Mouse (Mus musculus): Measurements from ENCODE around the gene Tmem45b. TPM values are rescaled to one million over a fixed set of nuclear protein-coding genes. Genes with fewer than 3 reads are reported as not detected.

Tmem45b gene
- polyA plus RNA-seq, 1 experiment from 2014 or later = 10.2 TPM

DNA sequence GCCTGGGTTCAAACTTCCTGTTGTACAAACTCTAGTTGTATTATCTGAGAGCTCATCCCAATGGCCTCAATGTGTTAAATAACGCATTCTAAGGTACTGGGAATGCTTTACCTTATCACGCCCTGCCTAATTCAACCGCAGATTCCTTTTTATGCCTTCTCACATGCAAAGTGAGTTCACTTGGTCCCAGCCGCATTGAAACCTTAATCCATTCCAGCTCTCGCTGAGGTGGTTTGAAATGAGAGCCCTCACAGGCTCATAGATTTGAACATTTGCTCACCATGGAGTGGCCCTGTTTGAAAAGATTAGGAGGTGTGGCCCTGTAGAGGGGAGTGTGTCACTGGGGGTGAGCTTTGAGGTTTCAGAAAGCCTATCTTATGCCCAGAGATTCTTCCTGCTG is 23.9 kb downstream of the Tmem45b start:
- Histone ChIP-seq H3K27ac (ENCODE audit: low read depth, low read length) (no peak overlapping the region), H3K9me3 (ENCODE audit: control insufficient read depth, low read length) (no peaks in the 10 kb centered on the region), H3K4me2 (replicated peaks; ENCODE audit: low read depth, low read length) (no peak overlapping the region), H3K4me1 (ENCODE audit: control insufficient read depth, insufficient read depth, low read length) (no peaks in the 10 kb centered on the region), H3K4me3 (ENCODE audit: low read length) (no peak overlapping the region), H3K36me3 (ENCODE audit: control insufficient read depth, insufficient read depth, low read length) (no peaks in the 10 kb centered on the region), H3K9ac (ENCODE audit: low read depth, low read length) (no peak overlapping the region), H3K27me3 (ENCODE audit: control insufficient read depth, insufficient read depth, low read length) (no peaks in the 10 kb centered on the region)
- ATAC-seq (ENCODE audit: low FRiP score, low TSS enrichment) = no peak
- WGBS = 93% methylated on average over 5 of the region's 5 CpGs

DNA sequence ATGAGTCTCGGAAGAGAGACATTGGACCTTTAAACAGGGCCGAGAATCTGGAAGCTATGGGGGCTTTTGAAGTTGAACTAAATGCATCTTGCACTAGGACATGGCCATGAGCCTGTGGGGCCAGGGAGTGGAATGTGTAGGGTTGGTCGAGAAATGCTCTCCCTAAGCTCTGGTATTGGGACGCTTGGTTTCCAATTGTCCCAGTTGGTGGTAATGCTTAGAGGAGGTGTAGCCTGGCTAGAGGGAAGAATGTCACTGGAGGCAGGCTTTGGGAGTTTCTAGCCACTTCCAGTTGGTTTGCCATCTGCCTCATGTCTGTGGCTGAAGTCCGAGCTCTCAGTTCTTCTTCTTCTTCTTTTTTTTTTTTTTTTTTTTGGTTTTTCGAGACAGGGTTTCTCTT is 24.9 kb downstream of the Tmem45b start:
- WGBS = 90% methylated on average over 6 of the region's 6 CpGs
- Histone ChIP-seq H3K27me3 (ENCODE audit: control insufficient read depth, insufficient read depth, low read length) (no peaks in the 10 kb centered on the region), H3K4me1 (ENCODE audit: control insufficient read depth, insufficient read depth, low read length) (no peaks in the 10 kb centered on the region), H3K27ac (ENCODE audit: low read depth, low read length) (no peak overlapping the region), H3K9ac (ENCODE audit: low read depth, low read length) (no peak overlapping the region), H3K4me2 (replicated peaks; ENCODE audit: low read depth, low read length) (no peak overlapping the region), H3K4me3 (ENCODE audit: low read length) (no peak overlapping the region), H3K36me3 (ENCODE audit: control insufficient read depth, insufficient read depth, low read length) (no peaks in the 10 kb centered on the region), H3K9me3 (ENCODE audit: control insufficient read depth, low read length) (no peaks in the 10 kb centered on the region)
- no peak for ATAC-seq (ENCODE audit: low FRiP score, low TSS enrichment)

DNA sequence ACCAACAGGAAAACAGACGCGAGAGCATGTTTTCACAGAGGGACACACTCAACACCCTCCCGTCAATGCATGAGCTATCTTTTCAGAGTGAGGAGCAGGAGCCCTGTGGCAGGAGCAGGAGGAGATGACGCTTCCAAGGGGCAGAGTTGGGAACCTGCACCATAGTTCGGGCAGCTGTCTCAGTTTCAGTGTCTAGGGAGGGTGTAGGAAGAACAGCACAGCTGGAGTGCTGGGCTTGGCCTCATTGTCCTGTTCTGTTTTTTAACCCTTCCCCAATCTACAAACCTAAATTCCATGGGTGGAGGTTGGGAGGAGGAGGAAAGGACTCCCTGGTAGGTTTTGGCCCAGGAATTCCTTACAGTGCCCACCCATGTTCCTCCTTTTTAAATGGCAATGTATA is 25.4 kb downstream of the Tmem45b start:
- no peak overlapping the region for H3K9ac ChIP-seq (ENCODE audit: low read depth, low read length)
- no peaks in the 10 kb centered on the region for H3K9me3 ChIP-seq (ENCODE audit: control insufficient read depth, low read length)
- H3K4me1 ChIP-seq (ENCODE audit: control insufficient read depth, insufficient read depth, low read length) = no peaks in the 10 kb centered on the region
- no peak overlapping the region for H3K27ac ChIP-seq (ENCODE audit: low read depth, low read length)
- H3K4me2 ChIP-seq (replicated peaks; ENCODE audit: low read depth, low read length) = no peak overlapping the region
- WGBS = 61% methylated on average over 5 of the region's 5 CpGs
- ATAC-seq (ENCODE audit: low FRiP score, low TSS enrichment) = no peak
- no peak overlapping the region for H3K4me3 ChIP-seq (ENCODE audit: low read length)
- no peaks in the 10 kb centered on the region for H3K27me3 ChIP-seq (ENCODE audit: control insufficient read depth, insufficient read depth, low read length)
- no peaks in the 10 kb centered on the region for H3K36me3 ChIP-seq (ENCODE audit: control insufficient read depth, insufficient read depth, low read length)

GRCm38 (mm10) chr9:31437861-31438260 is 26.4 kb downstream of the Tmem45b start:
- H3K9ac ChIP-seq (ENCODE audit: low read depth, low read length) = no peak overlapping the region
- no peak for ATAC-seq (ENCODE audit: low FRiP score, low TSS enrichment)
- 66% methylated on average over 7 of the region's 7 CpGs for WGBS
- H3K27ac ChIP-seq (ENCODE audit: low read depth, low read length) = no peak overlapping the region
- no peaks in the 10 kb centered on the region for H3K36me3 ChIP-seq (ENCODE audit: control insufficient read depth, insufficient read depth, low read length)
- H3K4me1 ChIP-seq (ENCODE audit: control insufficient read depth, insufficient read depth, low read length) = no peaks in the 10 kb centered on the region
- H3K4me2 ChIP-seq (replicated peaks; ENCODE audit: low read depth, low read length) = no peak overlapping the region
- H3K27me3 ChIP-seq (ENCODE audit: control insufficient read depth, insufficient read depth, low read length) = no peaks in the 10 kb centered on the region
- no peaks in the 10 kb centered on the region for H3K9me3 ChIP-seq (ENCODE audit: control insufficient read depth, low read length)
- no peak overlapping the region for H3K4me3 ChIP-seq (ENCODE audit: low read length)

DNA sequence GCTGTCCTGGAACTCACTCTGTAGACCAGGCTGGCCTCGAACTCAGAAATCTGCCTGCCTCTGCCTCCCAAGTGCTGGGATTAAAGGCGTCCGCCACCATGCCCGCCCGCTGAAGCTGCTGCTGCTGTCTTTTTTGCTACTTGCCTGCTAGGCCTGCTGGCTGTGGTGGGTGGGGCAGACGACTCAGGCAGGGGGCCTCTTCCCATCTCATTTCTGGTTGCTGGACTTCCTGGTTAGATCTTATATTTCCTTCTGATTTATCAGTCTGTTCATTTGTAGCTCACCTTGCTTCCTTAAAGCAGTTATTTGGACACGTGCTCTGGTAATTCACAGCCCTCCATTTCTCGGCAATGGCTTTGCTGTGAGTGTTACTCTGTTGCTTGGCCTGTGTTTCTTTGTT is 28.8 kb downstream of the Tmem45b start:
- Histone ChIP-seq H3K9me3 (ENCODE audit: control insufficient read depth, low read length) (no peaks in the 10 kb centered on the region), H3K36me3 (ENCODE audit: control insufficient read depth, insufficient read depth, low read length) (no peaks in the 10 kb centered on the region), H3K4me2 (replicated peaks; ENCODE audit: low read depth, low read length) (no peak overlapping the region), H3K27ac (ENCODE audit: low read depth, low read length) (no peak overlapping the region), H3K9ac (ENCODE audit: low read depth, low read length) (no peak overlapping the region), H3K27me3 (ENCODE audit: control insufficient read depth, insufficient read depth, low read length) (no peaks in the 10 kb centered on the region), H3K4me3 (ENCODE audit: low read length) (no peak overlapping the region), H3K4me1 (ENCODE audit: control insufficient read depth, insufficient read depth, low read length) (no peaks in the 10 kb centered on the region)
- no peak for ATAC-seq (ENCODE audit: low FRiP score, low TSS enrichment)
- WGBS = 92% methylated on average over 8 of the region's 8 CpGs

- Histone ChIP-seq H3K9me3 (ENCODE audit: control insufficient read depth, low read length) (no peaks in the 10 kb centered on the region), H3K9ac (ENCODE audit: low read depth, low read length) (no peak overlapping the region), H3K4me1 (ENCODE audit: control insufficient read depth, insufficient read depth, low read length) (no peaks in the 10 kb centered on the region), H3K27ac (ENCODE audit: low read depth, low read length) (no peak overlapping the region), H3K27me3 (ENCODE audit: control insufficient read depth, insufficient read depth, low read length) (no peaks in the 10 kb centered on the region), H3K4me3 (ENCODE audit: low read length) (no peak overlapping the region), H3K4me2 (replicated peaks; ENCODE audit: low read depth, low read length) (no peak overlapping the region), H3K36me3 (ENCODE audit: control insufficient read depth, insufficient read depth, low read length) (no peaks in the 10 kb centered on the region)
- no peak for ATAC-seq (ENCODE audit: low FRiP score, low TSS enrichment)
- WGBS = 84% methylated on average over 3 of the region's 3 CpGs
Measured at GRCm38 (mm10) chr9:31433431-31433830, 30.8 kb downstream of the Tmem45b start.

- H3K4me2 ChIP-seq (replicated peaks; ENCODE audit: low read depth, low read length) = no peak overlapping the region
- H3K9me3 ChIP-seq (ENCODE audit: control insufficient read depth, low read length) = no peaks in the 10 kb centered on the region
- ATAC-seq (ENCODE audit: low FRiP score, low TSS enrichment) = no peak
- no peak overlapping the region for H3K4me3 ChIP-seq (ENCODE audit: low read length)
- no peaks in the 10 kb centered on the region for H3K27me3 ChIP-seq (ENCODE audit: control insufficient read depth, insufficient read depth, low read length)
- no peak overlapping the region for H3K27ac ChIP-seq (ENCODE audit: low read depth, low read length)
- no peaks in the 10 kb centered on the region for H3K4me1 ChIP-seq (ENCODE audit: control insufficient read depth, insufficient read depth, low read length)
- 65% methylated on average over 7 of the region's 7 CpGs for WGBS
- no peak overlapping the region for H3K9ac ChIP-seq (ENCODE audit: low read depth, low read length)
- no peaks in the 10 kb centered on the region for H3K36me3 ChIP-seq (ENCODE audit: control insufficient read depth, insufficient read depth, low read length)
Measured at GRCm38 (mm10) chr9:31432336-31432975, 31.8 kb downstream of the Tmem45b start.

- H3K36me3 ChIP-seq (ENCODE audit: control insufficient read depth, insufficient read depth, low read length) = no peaks in the 10 kb centered on the region
- 0 out of 2 replicates have a peak, but pooled peaks have one; percentile 46 for ATAC-seq (ENCODE audit: low FRiP score, low TSS enrichment)
- WGBS = 56% methylated on average over 5 of the region's 5 CpGs
Measured at GRCm38 (mm10) chr9:31431751-31432150, 32.5 kb downstream of the Tmem45b start.

GRCm38 (mm10) chr9:31430011-31430410 is 34.3 kb downstream of the Tmem45b start:
- Histone ChIP-seq H3K27me3 (ENCODE audit: control insufficient read depth, insufficient read depth, low read length) (no peaks in the 10 kb centered on the region), H3K36me3 (ENCODE audit: control insufficient read depth, insufficient read depth, low read length) (no peaks in the 10 kb centered on the region), H3K4me1 (ENCODE audit: control insufficient read depth, insufficient read depth, low read length) (no peaks in the 10 kb centered on the region), H3K9ac (ENCODE audit: low read depth, low read length) (no peak overlapping the region), H3K27ac (ENCODE audit: low read depth, low read length) (no peak overlapping the region), H3K4me2 (replicated peaks; ENCODE audit: low read depth, low read length) (no peak overlapping the region), H3K4me3 (ENCODE audit: low read length) (no peak overlapping the region), H3K9me3 (ENCODE audit: control insufficient read depth, low read length) (no peaks in the 10 kb centered on the region)
- ATAC-seq (ENCODE audit: low FRiP score, low TSS enrichment) = no peak
- whole genome bisulfite sequencing = 73% methylated on average over 9 of the region's 9 CpGs

More at GRCm38 (mm10) chr9:31431751-31432150, 32.5 kb downstream of the Tmem45b start:
- Histone ChIP-seq H3K9ac (ENCODE audit: low read depth, low read length) (no peak overlapping the region), H3K4me1 (ENCODE audit: control insufficient read depth, insufficient read depth, low read length) (no peaks in the 10 kb centered on the region), H3K9me3 (ENCODE audit: control insufficient read depth, low read length) (no peaks in the 10 kb centered on the region), H3K4me2 (replicated peaks; ENCODE audit: low read depth, low read length) (no peak overlapping the region), H3K27ac (ENCODE audit: low read depth, low read length) (no peak overlapping the region), H3K27me3 (ENCODE audit: control insufficient read depth, insufficient read depth, low read length) (no peaks in the 10 kb centered on the region), H3K4me3 (ENCODE audit: low read length) (no peak overlapping the region)

Measured in kidney, embryonic 14.5 days (tissue).